Mouse (Mus musculus): ENCODE results near the gene Tgfb3.

The Tgfb3 gene

DNA sequence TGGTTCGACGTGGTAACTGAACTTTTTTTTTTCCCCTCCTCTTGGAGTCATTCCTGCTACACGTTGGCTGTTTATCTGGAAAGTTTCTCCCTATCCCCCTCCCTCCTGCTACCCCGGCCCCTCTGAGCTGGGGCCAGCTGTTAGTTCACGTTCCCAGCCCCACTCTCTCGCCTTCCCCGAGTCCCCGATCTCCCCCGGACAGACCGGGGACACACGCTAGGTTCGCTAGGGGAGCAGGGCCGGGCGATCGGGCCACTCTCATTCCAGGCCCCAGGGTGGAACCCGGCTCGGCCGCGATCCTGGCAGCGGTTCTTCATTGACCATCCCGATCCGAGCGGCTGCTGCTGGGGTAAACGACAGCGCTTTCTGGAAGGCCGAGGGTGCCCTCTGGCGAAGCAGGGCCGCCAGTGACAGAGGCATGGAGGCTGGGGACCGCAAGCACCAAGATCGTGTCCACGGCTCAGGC lies 394 bp upstream of the Tgfb3 start:
- DNase-seq (ENCODE audit: low spot score), result peak; percentile 95

GRCm38 (mm10) chr12:86078176-86078552 lies 677 bp downstream of the Tgfb3 start:
- no peak for DNase-seq (ENCODE audit: low spot score)

DNA sequence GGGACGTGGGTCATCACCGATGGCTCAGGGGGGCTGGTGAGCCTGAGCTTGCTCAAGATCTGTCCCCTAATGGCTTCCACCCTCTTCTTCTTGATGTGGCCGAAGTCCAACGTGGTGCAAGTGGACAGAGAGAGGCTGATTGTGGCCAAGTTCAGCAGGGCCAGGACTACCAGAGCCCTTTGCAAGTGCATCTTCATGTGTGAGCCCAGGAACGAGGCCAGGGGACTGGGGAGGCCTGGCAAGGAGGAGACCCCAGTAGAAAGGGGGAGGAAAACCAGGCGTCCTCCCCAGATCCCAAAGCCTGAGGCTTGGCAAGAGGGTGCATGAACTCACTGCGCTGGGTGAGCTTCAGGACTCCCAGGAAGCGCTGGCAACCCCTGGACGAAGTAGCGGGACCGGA lies 1.1 kb downstream of the Tgfb3 start:
- no peak for DNase-seq (ENCODE audit: low spot score)

GRCm38 (mm10) chr12:86077322-86077721 lies 1.5 kb downstream of the Tgfb3 start:
- DNase-seq (ENCODE audit: low spot score), result peak; percentile 66

GRCm38 (mm10) chr12:86076321-86076901 lies 2.4 kb downstream of the Tgfb3 start:
- DNase-seq (ENCODE audit: low spot score), result no peak

DNA sequence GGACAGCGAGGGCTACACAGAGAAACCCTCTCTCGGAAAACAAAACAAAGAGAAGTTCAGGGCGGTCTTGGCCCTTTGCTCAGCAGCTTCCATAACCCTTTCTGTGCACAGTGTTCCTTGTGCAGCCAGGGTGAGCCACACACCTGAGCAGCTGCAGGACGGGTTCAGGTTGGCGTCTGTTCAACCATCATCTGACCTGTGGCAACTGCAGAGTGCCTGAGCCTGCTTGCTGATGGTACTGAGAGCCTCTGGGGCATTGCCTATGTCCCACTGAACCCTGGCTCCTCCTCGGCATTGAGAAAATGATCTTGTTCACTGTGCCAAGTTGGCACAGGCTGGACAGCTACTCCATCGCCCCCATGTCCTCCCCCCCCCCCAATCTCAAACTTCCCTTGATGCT lies 3.5 kb downstream of the Tgfb3 start:
- no peak for DNase-seq (ENCODE audit: low spot score)

- no peak for DNase-seq (ENCODE audit: low spot score)
Measured at GRCm38 (mm10) chr12:86074681-86075080, 4.2 kb downstream of the Tgfb3 start.

DNA sequence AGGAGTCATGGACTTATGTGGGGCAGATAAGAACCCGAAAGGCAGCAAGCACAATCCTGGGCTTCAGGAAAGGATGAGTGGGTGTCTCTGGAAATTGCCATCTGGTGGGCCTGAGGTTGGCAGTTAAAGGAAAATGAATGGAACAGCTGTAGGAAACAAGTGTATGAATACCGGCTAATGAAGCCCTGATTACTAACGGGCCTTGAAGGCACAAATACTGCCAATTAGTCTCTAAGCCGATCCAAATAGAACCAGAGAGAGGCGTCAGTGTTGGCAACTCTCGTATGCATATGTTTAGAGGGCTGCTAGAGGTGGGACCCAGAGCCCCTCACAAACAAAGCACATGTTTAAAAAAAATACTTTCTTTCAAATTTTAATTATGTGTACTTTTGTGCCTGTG lies 7.4 kb downstream of the Tgfb3 start:
- no peak for DNase-seq (ENCODE audit: low spot score)

DNA sequence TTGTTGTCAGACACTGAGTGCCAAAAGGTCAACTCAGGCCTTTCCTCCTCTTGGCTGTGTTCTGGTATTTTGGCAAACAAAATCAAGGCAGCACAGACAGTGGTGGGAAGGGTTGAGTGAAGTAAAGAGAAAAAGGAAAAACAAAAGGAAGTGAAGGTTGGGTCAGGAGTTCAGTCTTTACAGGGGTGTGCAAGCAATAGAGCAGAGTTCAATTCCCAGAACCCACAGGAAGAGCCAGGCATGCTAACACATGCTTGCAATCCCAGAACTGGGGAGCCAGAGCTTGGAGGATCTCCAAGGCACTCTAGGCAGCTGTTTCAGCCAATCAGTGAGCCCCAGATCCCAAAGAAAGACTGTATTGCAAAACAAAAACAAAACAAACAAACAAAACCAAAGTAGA lies 14.0 kb downstream of the Tgfb3 start:
- no peak for DNase-seq (ENCODE audit: low spot score)

DNA sequence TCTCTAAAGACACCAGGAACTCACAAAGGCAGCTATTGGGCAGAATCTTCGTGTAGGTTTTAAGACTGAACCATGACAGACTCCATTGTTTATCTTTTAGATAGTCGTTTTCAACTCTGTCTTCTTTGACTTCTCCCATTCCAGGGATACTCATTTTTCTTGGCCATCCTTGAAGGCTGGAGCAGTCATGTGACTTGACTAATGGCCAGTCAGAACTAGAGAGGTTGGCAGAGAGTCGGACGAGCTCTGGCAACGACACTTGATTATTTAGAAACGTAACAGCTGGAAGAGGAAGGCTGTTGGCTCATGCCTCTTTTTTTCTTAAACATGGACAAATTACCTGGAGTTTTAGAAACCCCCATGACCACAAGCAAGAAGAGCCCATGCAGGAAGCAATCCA lies 19.5 kb downstream of the Tgfb3 start:
- no peak for DNase-seq (ENCODE audit: low spot score)

GRCm38 (mm10) chr12:86057516-86057915 lies 21.3 kb downstream of the Tgfb3 start:
- DNase-seq (ENCODE audit: low spot score), result no peak

- DNase-seq (ENCODE audit: low spot score), result no peak
Measured at GRCm38 (mm10) chr12:86056976-86057375, 21.9 kb downstream of the Tgfb3 start.

DNA sequence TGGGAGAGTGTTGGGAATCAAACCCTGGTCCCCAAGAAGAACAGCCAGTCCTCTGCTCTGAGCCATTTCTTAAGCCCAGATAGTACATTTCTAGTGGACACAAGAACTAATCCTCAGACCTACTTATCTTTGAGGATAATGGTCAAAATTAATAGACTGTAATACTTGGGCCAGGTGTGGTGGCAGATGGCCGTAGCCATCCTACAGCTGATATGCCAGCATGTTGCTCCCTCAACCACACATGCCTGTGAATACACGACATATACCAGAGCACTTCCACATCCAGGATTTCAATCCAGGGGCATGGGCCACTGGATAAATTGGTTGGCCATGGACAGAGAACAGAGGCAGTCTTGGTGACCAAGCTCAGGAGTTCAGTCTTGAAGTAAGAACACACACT lies 23.5 kb downstream of the Tgfb3 start:
- no peak for DNase-seq (ENCODE audit: low spot score)

DNA sequence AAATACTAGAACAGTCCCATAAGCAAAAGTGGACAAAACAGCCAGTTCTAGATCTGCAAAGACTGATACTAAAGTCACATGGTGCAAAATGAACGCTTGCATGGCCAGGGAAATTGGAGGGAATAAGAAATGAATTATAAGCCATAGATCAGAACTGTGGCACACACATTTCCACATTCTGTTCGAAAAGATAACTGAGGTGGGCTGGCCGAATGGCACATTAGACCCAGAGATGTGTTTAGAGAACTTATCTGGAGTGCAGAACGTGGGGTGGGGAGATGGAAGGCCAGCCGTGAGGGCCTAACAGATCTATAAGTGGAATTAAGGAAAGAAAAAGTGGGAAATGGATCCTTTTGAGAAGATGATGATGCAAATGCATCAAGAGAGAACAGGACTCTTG lies 27.4 kb downstream of the Tgfb3 start:
- no peak for DNase-seq (ENCODE audit: low spot score)

DNA sequence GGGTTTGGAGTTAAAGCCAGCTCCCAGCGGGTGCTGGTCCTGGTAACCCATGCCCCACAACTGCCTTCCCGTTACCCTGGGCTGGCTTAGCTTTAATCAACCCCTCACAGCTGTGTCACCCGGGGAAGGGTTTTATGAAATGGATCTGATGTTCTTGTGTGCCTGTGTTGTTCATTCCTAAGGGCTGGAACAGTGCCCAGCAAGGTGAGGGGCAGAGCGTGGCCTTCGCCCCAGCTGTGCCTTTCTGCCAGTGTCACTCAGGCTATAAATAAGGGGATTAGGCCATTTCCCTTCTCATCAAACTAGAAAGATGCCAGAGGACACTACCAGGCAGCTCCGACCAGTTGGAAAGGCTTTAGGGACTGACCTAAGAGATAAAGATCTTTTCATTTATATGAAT lies 29.0 kb downstream of the Tgfb3 start:
- no peak for DNase-seq (ENCODE audit: low spot score)

GRCm38 (mm10) chr12:86047376-86047775 lies 31.5 kb downstream of the Tgfb3 start:
- DNase-seq (ENCODE audit: low spot score), result no peak

- DNase-seq (ENCODE audit: low spot score), result no peak
Measured at GRCm38 (mm10) chr12:86046776-86047175, 32.1 kb downstream of the Tgfb3 start.

- DNase-seq (ENCODE audit: low spot score), result no peak
Measured at GRCm38 (mm10) chr12:86046141-86046540, 32.7 kb downstream of the Tgfb3 start.

DNA sequence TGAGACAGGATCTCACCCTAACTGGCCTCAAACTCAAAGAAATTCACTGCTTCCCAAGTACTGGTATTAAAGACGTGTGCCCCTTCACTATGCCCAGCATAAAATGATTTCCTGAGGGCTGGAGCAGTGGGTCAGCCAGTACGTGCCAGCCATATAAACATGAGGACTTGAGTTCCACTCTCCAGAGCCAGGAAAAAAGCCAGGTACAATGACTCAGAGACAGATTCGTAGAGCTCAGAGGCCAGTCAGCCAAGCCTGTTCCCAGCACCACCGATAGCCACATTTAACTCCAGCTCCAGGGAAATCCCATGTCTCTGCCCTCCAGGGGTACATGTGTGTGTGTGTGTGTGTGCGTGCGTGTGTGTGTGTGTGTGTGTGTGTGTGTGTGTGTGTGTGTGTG lies 39.1 kb downstream of the Tgfb3 start:
- DNase-seq (ENCODE audit: low spot score), result no peak

- DNase-seq (ENCODE audit: low spot score), result no peak
Measured at GRCm38 (mm10) chr12:86039078-86039477, 39.8 kb downstream of the Tgfb3 start.

GRCm38 (mm10) chr12:86037235-86037921 lies 41.5 kb downstream of the Tgfb3 start:
- DNase-seq (ENCODE audit: low spot score), result peak; percentile 73

- DNase-seq (ENCODE audit: low spot score), result peak; percentile 21
Measured at GRCm38 (mm10) chr12:86036368-86037166, 42.3 kb downstream of the Tgfb3 start.

GRCm38 (mm10) chr12:86035586-86035985 lies 43.3 kb downstream of the Tgfb3 start:
- DNase-seq (ENCODE audit: low spot score), result no peak
